Mouse (Mus musculus) kidney, embryonic 14.5 days (tissue): ENCODE results near the gene Gm11492. TPM values are rescaled to one million over a fixed set of nuclear protein-coding genes. Genes with fewer than 3 reads are reported as not detected.

ENCODE experiments used
- ATAC-seq: fragments of 200-750 bp; cut with Nextera tagmentation; 2 replicates; pipeline ENCODE4 v1.8.0; 2017; ENCODE audit warnings: moderate number of reproducible peaks, mild to moderate bottlenecking, moderate TSS enrichment, moderate library complexity; ENCODE audit not compliant: low FRiP score, low TSS enrichment
- H3K27ac ChIP-seq: fragments of 300-500 bp; sonication (generic); 2 replicates; pipeline ENCODE4 v1.5.1; 2014; ENCODE audit warnings: low read depth, mild to moderate bottlenecking, low read length, moderate library complexity, mixed read lengths
- H3K27me3 ChIP-seq: fragments of 300-500 bp; sonication (generic); 2 replicates; pipeline ENCODE4 v1.6.1; 2014; ENCODE audit warnings: mild to moderate bottlenecking, low read length; ENCODE audit not compliant: control insufficient read depth, insufficient read depth
- H3K36me3 ChIP-seq: fragments of 300-500 bp; sonication (generic); 2 replicates; pipeline ENCODE4 v1.6.1; 2014; ENCODE audit warnings: low read length, mixed read lengths; ENCODE audit not compliant: control insufficient read depth, insufficient read depth
- H3K4me1 ChIP-seq: fragments of 300-500 bp; sonication (generic); 2 replicates; pipeline ENCODE4 v1.6.1; 2014; ENCODE audit warnings: low read length, mixed read lengths; ENCODE audit not compliant: control insufficient read depth, insufficient read depth
- H3K4me2 ChIP-seq: fragments of 300-500 bp; sonication (generic); replicated peaks from 2 replicates; pipeline ENCODE4 v1.6.1; 2014; ENCODE audit warnings: low read depth, mild to moderate bottlenecking, low read length
- H3K4me3 ChIP-seq: fragments of 300-500 bp; sonication (generic); 2 replicates; pipeline ENCODE4 v1.5.1; 2014; ENCODE audit warnings: mild to moderate bottlenecking, low read length
- H3K9ac ChIP-seq: fragments of 300-500 bp; sonication (generic); 2 replicates; pipeline ENCODE4 v1.6.1; 2014; ENCODE audit warnings: low read depth, mild to moderate bottlenecking, low read length, moderate library complexity
- H3K9me3 ChIP-seq: fragments of 300-500 bp; sonication (generic); 2 replicates; pipeline ENCODE4 v1.6.1; 2016; ENCODE audit warnings: low read length; ENCODE audit not compliant: control insufficient read depth
- WGBS: fragments of 180-500 bp; shearing (Covaris S2); extraction: QIAGEN DNeasy Blood & Tissue Kit; methylation state at CpG from one replicate; pipeline ENCODE4 v1.1.7; 2014; 5-methylcytosine and 5-hydroxymethylcytosine counted together
- polyA plus RNA-seq: library from polyadenylated mRNA; unstranded; fragments of >200 nt; fragmentation: Nextera tagmentation; extraction: Ambion mirVana; gene quantifications from 2 replicates; pipeline ENCODE4 v1.2.1, GENCODE M21; 2014

The Gm11492 gene
- polyA plus RNA-seq, 1 experiment from 2014 or later = not detected

- Histone ChIP-seq H3K4me2 (peak overlapping the region; percentile 92), H3K36me3 (no peaks in the 10 kb centered on the region), H3K4me1 (peaks cover 21% of the 10 kb centered on the region; the same call in 1 of the 2 replicates), H3K27ac (peak overlapping the region; percentile 90), H3K9me3 (no peaks in the 10 kb centered on the region), H3K9ac (peak overlapping the region; percentile 68; the same call in 1 of the 2 replicates), H3K27me3 (no peaks in the 10 kb centered on the region), H3K4me3 (peak overlapping the region; percentile 59)
- ATAC-seq = peak; percentile 21; the same call in 1 of the 2 replicates
- WGBS = 12% methylated on average over 6 of the region's 6 CpGs
Observed at GRCm38 (mm10) chr11:87577601-87578248, 11.3 kb downstream of the Gm11492 start.

GRCm38 (mm10) chr11:87578249-87578962 lies 12.0 kb downstream of the Gm11492 start:
- Histone ChIP-seq H3K36me3 (no peaks in the 10 kb centered on the region), H3K9me3 (no peaks in the 10 kb centered on the region), H3K4me2 (peak overlapping the region; percentile 92), H3K4me1 (peaks cover 21% of the 10 kb centered on the region; the same call in 1 of the 2 replicates), H3K4me3 (peak overlapping the region; percentile 59), H3K9ac (peak overlapping the region; percentile 68), H3K27me3 (no peaks in the 10 kb centered on the region), H3K27ac (peak overlapping the region; percentile 90)
- under 1% methylated on average over 40 of the region's 40 CpGs for WGBS
- ATAC-seq = peak; percentile 66

- Histone ChIP-seq H3K9ac (peak overlapping the region; percentile 68), H3K9me3 (no peaks in the 10 kb centered on the region), H3K4me1 (peaks cover 21% of the 10 kb centered on the region; the same call in 1 of the 2 replicates), H3K4me2 (peak overlapping the region; percentile 92), H3K27me3 (no peaks in the 10 kb centered on the region), H3K27ac (peak overlapping the region; percentile 90; the same call in 1 of the 2 replicates), H3K4me3 (peak overlapping the region; percentile 59), H3K36me3 (no peaks in the 10 kb centered on the region)
- peak; percentile 38; the same call in 1 of the 2 replicates for ATAC-seq
- 17% methylated on average over 10 of the region's 10 CpGs for WGBS
Observed at GRCm38 (mm10) chr11:87578963-87579601, 12.6 kb downstream of the Gm11492 start.

DNA sequence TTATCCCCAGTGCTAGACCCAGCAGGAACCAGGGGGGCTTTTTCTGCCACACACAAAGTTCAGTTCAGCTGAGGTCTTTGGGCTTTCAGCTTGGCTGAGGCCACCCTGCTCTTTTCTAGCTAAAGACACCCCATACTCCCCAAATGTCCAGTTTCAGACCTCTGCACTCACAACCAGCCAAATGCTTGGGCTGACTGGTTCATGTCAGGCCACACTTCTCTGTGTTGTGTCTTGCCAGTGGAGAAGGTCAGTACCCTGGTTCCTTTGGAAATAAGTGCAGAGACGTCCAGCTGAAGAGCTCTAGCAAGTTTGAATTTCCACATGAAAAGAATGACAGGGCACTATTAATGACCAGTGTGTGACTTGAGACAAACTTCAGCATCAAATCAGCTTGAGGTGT lies 13.3 kb downstream of the Gm11492 start:
- no peak overlapping the region for H3K4me3 ChIP-seq
- WGBS = 65% methylated on average over 1 of the region's 1 CpGs
- peak overlapping the region; percentile 28; the same call in 1 of the 2 replicates for H3K9ac ChIP-seq
- H3K4me2 ChIP-seq = peak overlapping the region; percentile 92
- H3K27ac ChIP-seq = no peak overlapping the region
- H3K4me1 ChIP-seq = peaks cover 26% of the 10 kb centered on the region; the same call in 1 of the 2 replicates
- H3K36me3 ChIP-seq = no peaks in the 10 kb centered on the region
- no peaks in the 10 kb centered on the region for H3K9me3 ChIP-seq
- H3K27me3 ChIP-seq = no peaks in the 10 kb centered on the region
- no peak for ATAC-seq

DNA sequence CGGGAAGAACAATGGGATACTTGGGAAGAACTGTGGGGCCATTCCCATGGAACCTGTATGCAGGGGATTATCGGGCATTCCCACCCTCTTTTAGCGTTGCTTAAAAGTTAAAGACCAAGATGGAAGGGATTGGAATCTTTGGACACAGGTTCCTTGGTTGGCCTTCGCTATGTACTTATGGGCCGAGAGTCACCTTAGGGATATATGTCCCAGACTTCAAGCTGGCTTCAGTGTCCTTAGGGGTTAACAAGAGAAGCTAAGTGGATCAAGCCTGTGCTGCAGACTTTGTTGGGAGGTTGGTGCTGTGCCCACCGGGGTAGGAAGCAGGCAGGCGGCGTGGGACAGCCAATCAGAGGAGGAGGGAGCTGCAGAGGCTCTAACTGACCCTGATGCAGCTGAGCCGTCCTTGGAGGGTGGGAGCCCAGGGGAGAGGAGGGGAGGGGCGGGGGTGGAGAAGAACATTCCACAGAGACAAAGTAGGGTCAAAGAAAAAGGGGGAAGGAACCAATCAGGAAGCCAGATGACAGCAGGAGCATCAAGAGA lies 14.2 kb downstream of the Gm11492 start:
- Histone ChIP-seq H3K9ac (no peak overlapping the region), H3K4me2 (no peak overlapping the region), H3K4me3 (no peak overlapping the region), H3K27ac (no peak overlapping the region), H3K27me3 (no peaks in the 10 kb centered on the region), H3K36me3 (no peaks in the 10 kb centered on the region), H3K4me1 (peaks cover 31% of the 10 kb centered on the region; the same call in 1 of the 2 replicates), H3K9me3 (no peaks in the 10 kb centered on the region)
- WGBS = 58% methylated on average over 10 of the region's 10 CpGs
- no peak for ATAC-seq

DNA sequence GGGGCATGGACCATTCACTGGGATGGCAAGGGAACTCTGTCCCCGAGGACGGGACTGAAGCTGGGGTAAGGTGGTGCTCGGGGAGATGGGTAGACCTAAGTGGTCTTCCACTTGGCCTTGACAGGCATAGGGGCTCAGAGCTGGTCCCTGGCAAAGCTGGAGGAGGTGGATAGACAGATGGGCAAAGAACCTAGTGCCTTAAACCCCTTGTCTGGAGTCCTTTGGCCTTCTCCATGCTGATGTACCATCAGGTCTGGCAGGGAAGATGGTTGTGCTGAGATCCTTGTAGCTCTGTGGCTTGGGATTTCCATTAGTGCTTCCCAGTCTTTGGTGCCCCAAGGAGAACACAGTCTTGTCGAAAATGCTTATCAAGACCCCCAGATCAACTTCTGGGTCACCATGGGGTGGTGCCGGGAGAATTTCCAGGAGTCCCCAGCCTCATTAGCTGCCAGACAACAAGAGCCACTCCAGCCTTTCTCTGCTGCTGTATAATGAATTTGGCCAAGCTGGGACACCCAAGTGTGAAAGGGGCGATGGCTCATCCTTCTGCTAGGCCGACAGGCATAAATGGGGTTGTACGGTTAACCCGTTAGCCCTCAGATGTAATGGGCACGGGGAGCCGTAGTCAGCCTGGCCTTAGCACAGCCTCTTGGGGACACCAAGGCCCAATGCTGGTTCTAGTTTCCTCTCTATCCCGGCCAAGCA lies 14.9 kb downstream of the Gm11492 start:
- H3K9ac ChIP-seq = no peak overlapping the region
- no peak overlapping the region for H3K27ac ChIP-seq
- no peak overlapping the region for H3K4me3 ChIP-seq
- no peak overlapping the region for H3K4me2 ChIP-seq
- peaks cover 31% of the 10 kb centered on the region; the same call in 1 of the 2 replicates for H3K4me1 ChIP-seq
- ATAC-seq = no peak
- H3K27me3 ChIP-seq = no peaks in the 10 kb centered on the region
- H3K36me3 ChIP-seq = no peaks in the 10 kb centered on the region
- H3K9me3 ChIP-seq = no peaks in the 10 kb centered on the region
- 85% methylated on average over 12 of the region's 12 CpGs for WGBS

GRCm38 (mm10) chr11:87581933-87582710 lies 15.7 kb downstream of the Gm11492 start:
- no peak overlapping the region for H3K9ac ChIP-seq
- H3K4me1 ChIP-seq = peaks cover 29% of the 10 kb centered on the region; the same call in 1 of the 2 replicates
- no peak overlapping the region for H3K27ac ChIP-seq
- WGBS = 81% methylated on average over 8 of the region's 8 CpGs
- H3K4me2 ChIP-seq = no peak overlapping the region
- H3K36me3 ChIP-seq = no peaks in the 10 kb centered on the region
- H3K9me3 ChIP-seq = no peaks in the 10 kb centered on the region
- H3K4me3 ChIP-seq = no peak overlapping the region
- no peak for ATAC-seq
- no peaks in the 10 kb centered on the region for H3K27me3 ChIP-seq
